Mouse (Mus musculus) lung, embryonic 15.5 days (tissue): ENCODE measurements around the gene Babam2. TPM values are rescaled to one million over a fixed set of nuclear protein-coding genes. Genes with fewer than 3 reads are reported as not detected.

Experiments used
- ATAC-seq: fragments of 200-750 bp; cut with Nextera tagmentation; 2 replicates; pipeline ENCODE4 v1.8.0; 2017; ENCODE audit warnings: moderate number of reproducible peaks, borderline replicate concordance; ENCODE audit not compliant: low FRiP score, low TSS enrichment; ENCODE audit errors: extremely low read depth
- H3K27ac ChIP-seq: fragments of 300-500 bp; sonication (generic); 2 replicates; pipeline ENCODE4 v1.5.1; 2015; ENCODE audit warnings: moderate library complexity, mild to moderate bottlenecking, inconsistent platforms
- H3K27me3 ChIP-seq: fragments of 300-500 bp; sonication (generic); 2 replicates; pipeline ENCODE4 v1.6.1; 2015; ENCODE audit warnings: inconsistent platforms
- H3K36me3 ChIP-seq: fragments of 300-500 bp; sonication (generic); 2 replicates; pipeline ENCODE4 v1.6.1; 2015; ENCODE audit warnings: inconsistent platforms
- H3K4me1 ChIP-seq: fragments of 300-500 bp; sonication (generic); 2 replicates; pipeline ENCODE4 v1.6.1; 2015; ENCODE audit warnings: inconsistent platforms
- H3K4me2 ChIP-seq: fragments of 300-500 bp; sonication (generic); 2 replicates; pipeline ENCODE4 v1.6.1; 2015; ENCODE audit warnings: inconsistent platforms, mild to moderate bottlenecking, moderate library complexity
- H3K4me3 ChIP-seq: fragments of 300-500 bp; sonication (generic); 2 replicates; pipeline ENCODE4 v1.5.1; 2015; ENCODE audit warnings: mild to moderate bottlenecking, inconsistent platforms
- H3K9ac ChIP-seq: fragments of 300-500 bp; sonication (generic); 2 replicates; pipeline ENCODE4 v1.6.1; 2015; ENCODE audit warnings: inconsistent platforms
- H3K9me3 ChIP-seq: fragments of 300-500 bp; sonication (generic); 2 replicates; pipeline ENCODE4 v1.6.1; 2016; ENCODE audit warnings: inconsistent platforms
- WGBS: fragments of 180-500 bp; shearing (Covaris S2); methylation state at CpG from one replicate; pipeline ENCODE4 v1.1.7; 2015; 5-methylcytosine and 5-hydroxymethylcytosine counted together
- polyA plus RNA-seq: library from polyadenylated mRNA; unstranded; fragments of >200 nt; fragmentation: Nextera tagmentation; extraction: Ambion mirVana; gene quantifications from 2 replicates; pipeline ENCODE4 v1.2.1, GENCODE M21; 2015

Babam2 gene
- 56.1 and 59.9 TPM in 2 replicates for polyA plus RNA-seq

DNA sequence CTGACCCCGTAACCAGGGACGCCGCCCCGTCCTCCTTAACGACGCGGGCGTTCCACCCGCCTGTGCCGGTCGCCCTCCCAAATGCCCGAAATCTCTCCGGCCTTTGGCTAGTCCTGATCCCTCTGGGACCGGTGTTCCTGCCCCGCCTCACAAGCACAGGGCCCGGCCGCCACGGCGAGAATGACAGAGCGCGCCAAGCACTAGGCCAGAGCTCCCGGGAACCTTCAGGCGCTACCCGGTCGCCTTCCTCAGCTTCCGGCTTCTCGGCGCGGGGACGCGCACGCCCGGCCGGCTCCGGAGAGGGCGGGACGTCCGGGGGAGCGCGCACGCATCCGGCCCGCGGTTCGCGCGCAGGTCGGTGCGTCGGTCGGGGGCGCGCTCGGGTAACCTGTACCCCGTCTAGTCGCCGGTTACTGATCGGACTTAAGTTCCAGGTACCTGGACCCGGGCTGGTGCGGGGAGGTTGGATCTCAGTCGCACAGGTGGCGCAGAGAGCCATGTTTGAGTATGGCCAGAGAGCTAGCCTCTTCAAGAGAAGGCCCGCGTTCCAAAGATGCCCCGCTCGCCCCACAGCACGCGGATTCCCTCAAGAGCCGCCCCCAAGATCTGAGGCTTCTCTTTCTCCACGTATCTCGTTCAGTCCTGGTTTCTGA, at the start of gene Babam2:
Gene Babam2, plus strand, starts transcription at position 41 of the 653 bp plus-strand sequence.
- Histone ChIP-seq H3K27ac (peak within 1 kb of the TSS; percentile 89), H3K9ac (peak within 1 kb of the TSS; percentile 83), H3K4me2 (peak within 1 kb of the TSS; percentile 65), H3K9me3 (no peaks in the 10 kb centered on the region), H3K27me3 (no peaks in the 10 kb centered on the region), H3K4me1 (peaks cover 11% of the 10 kb centered on the region; the same call in 1 of the 2 replicates), H3K36me3 (no peaks in the 10 kb centered on the region), H3K4me3 (peak within 1 kb of the TSS; percentile 72)
- ATAC-seq = peak; percentile 96
- under 1% methylated on average over 71 of the region's 71 CpGs for WGBS

DNA sequence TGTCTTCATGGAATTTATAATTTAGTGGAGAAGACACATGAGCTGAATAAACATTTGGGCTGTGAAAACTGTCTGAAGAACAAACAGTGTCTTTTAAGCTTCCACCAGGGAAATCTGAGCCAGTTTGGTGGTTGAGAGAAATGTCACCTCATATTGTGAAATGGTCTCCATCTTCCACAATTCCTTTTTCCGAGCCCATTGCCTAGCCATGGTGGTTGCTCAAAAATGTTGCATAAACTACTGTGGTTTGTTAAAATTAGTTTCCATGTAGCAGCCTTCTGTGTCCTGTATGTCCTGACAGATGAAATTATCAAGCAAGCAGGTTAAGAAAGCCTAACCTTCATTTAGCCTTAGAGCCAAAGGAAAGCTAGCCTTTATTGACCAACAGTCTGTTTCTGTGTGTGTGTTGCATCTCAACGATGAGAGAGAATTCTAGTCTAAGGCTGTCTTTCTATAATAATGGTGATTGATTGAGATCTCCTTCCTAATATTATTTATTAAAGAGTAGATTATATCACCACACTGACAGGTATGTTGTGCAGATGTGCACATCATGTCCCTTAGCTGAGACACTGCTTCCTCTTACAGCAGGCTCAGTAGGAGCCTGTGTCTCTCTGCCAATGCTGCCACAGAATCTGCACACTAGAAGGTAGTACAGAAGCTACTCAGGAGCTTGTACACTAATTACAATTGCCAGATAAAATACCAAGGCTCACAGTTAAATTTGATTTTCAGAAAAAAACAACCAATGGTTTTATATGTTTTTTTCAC, 46.8 kb upstream of the Babam2 start:
- Histone ChIP-seq H3K27ac (no peak overlapping the region), H3K4me3 (no peak overlapping the region), H3K4me1 (no peaks in the 10 kb centered on the region), H3K27me3 (no peaks in the 10 kb centered on the region), H3K36me3 (no peaks in the 10 kb centered on the region), H3K4me2 (no peak overlapping the region), H3K9ac (no peak overlapping the region), H3K9me3 (no peaks in the 10 kb centered on the region)
- 91% methylated on average over 2 of the region's 2 CpGs for WGBS
- no peak for ATAC-seq

DNA sequence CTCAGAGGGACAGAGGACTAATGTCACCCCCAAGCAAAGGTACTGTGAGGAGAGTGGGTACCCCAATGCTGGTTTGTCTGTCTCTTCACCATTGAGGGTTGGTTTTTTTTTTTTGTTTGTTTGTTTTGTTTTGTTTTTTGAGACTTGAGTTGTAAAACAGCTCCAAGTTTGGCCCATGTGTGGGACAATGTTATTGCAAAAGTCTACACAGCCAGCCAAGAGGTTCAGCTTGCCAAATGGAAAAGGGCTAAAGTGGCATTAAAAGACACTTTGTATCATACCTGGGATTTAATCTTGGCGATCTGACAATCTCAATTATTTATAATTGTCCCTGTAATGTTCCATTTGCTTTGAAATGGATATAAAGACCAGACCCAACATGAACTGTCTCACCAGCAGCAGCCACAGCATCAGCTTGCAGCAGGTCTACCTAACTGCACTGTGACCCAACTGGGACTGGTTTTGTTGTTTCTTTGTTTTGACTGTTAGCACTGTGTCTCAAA, 41.7 kb upstream of the Babam2 start:
- no peak overlapping the region for H3K4me2 ChIP-seq

DNA sequence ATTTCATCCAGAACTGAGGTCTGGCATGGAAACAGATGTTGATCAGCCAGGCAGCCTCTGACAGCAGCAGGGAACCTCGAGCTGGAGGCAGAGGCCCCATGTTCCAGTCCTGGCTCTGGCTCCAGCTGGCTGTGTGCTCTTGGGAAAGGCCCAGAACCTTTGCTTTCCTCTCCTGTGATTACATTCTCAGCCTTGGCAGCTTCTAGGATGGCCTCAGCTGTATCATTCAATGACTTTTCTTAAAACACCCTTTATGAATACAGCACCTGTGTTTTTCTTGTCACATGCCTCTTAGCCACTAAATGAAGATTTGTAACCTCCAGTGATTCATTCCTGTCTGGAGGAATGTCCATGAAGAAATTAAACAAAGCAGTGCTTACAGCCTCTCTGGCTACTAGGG, 31.3 kb upstream of the Babam2 start:
- H3K27me3 ChIP-seq = no peaks in the 10 kb centered on the region
- no peak overlapping the region for H3K4me3 ChIP-seq
- no peaks in the 10 kb centered on the region for H3K9me3 ChIP-seq
- no peak overlapping the region for H3K27ac ChIP-seq
- H3K4me1 ChIP-seq = no peaks in the 10 kb centered on the region
- H3K4me2 ChIP-seq = no peak overlapping the region
- WGBS = 15% methylated on average over 1 of the region's 1 CpGs
- no peaks in the 10 kb centered on the region for H3K36me3 ChIP-seq
- ATAC-seq = no peak
- H3K9ac ChIP-seq = no peak overlapping the region

More for the DNA sequence above, 41.7 kb upstream of the Babam2 start:
- Histone ChIP-seq H3K4me1 (no peaks in the 10 kb centered on the region), H3K27ac (no peak overlapping the region), H3K27me3 (no peaks in the 10 kb centered on the region), H3K4me3 (no peak overlapping the region), H3K36me3 (no peaks in the 10 kb centered on the region), H3K9me3 (no peaks in the 10 kb centered on the region), H3K9ac (no peak overlapping the region)
- 87% methylated on average over 1 of the region's 1 CpGs for WGBS
- no peak for ATAC-seq

DNA sequence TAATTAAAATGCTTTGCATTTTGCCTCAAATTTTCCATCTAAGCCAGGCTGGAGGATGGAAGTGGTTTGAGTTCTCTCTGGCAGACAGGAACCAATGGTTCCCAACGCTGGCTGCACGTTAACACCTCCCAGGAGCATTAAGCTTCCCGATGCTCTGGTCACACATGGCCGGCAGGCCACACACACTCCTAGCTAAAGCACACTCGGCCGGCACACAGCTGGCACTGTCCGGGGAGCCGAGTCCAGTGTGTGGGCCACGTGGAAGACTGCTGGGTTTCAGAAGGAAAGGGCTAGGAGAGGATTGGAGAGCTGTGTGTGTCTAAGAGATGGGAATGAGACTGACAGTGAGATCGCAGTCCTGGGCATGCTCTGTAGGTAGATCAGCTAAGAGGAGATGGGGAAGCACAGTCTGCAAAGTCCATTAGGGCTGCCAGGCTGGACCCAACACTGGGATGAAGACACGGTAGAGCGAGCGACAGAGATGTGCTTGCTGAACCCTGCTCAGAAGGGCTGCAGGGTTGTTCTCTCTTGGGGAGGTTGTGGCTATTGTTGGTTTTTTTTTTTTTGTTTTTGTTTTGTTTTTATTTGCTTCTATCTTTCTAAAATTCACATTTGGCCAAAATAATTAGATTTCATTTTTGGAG, 29.0 kb upstream of the Babam2 start:
- WGBS = 80% methylated on average over 13 of the region's 13 CpGs
- Histone ChIP-seq H3K27me3 (no peaks in the 10 kb centered on the region), H3K36me3 (no peaks in the 10 kb centered on the region), H3K4me3 (no peak overlapping the region), H3K9me3 (no peaks in the 10 kb centered on the region), H3K27ac (no peak overlapping the region), H3K4me1 (no peaks in the 10 kb centered on the region), H3K9ac (no peak overlapping the region), H3K4me2 (no peak overlapping the region)
- ATAC-seq = no peak

DNA sequence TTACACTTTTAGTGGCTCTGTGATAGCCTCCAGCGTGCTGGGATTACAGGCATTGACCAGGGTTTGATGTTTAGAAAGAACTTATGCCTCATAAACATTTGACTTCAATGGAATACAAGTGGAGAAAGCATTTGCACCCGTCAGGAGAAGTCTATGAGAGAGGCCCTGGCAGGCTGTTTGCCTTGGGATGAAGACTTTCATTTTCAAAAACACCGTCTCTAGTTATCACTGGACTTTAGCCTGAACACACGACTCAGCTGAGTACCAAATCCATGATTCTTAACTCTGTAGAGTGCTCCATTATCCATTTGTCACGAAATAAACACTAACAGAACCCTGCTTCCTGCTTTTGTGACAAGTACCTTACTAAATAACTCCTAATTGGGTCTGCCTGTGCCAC, 27.5 kb upstream of the Babam2 start:
- no peak overlapping the region for H3K9ac ChIP-seq

DNA sequence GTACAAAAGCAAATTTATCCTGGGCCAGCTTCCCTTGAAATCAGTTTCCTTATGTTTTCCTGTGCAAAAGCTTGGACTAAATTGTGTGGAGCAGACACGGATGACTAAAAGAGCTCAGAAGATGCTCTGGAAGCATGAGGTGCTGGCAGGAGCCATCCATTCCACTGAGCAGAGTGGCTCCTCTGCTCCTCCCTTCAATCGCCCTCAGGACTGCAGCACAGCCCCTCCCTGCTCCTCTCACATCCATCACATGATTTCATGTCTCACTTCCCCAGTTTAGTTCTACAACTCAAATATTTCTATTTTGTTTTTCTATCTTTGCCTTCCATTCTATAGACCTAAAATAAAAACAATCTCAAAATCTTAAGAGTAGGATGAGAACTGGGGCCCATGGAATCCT, 26.3 kb upstream of the Babam2 start:
- Histone ChIP-seq H3K36me3 (no peaks in the 10 kb centered on the region), H3K4me2 (no peak overlapping the region), H3K27ac (no peak overlapping the region), H3K27me3 (no peaks in the 10 kb centered on the region), H3K9me3 (no peaks in the 10 kb centered on the region), H3K9ac (no peak overlapping the region), H3K4me3 (no peak overlapping the region), H3K4me1 (no peaks in the 10 kb centered on the region)
- ATAC-seq = no peak
- 42% methylated on average over 2 of the region's 2 CpGs for WGBS

More for the DNA sequence above, 27.5 kb upstream of the Babam2 start:
- no peaks in the 10 kb centered on the region for H3K27me3 ChIP-seq
- no peaks in the 10 kb centered on the region for H3K36me3 ChIP-seq
- ATAC-seq = no peak
- H3K4me3 ChIP-seq = no peak overlapping the region
- H3K4me1 ChIP-seq = no peaks in the 10 kb centered on the region
- WGBS = 57% methylated on average over 5 of the region's 5 CpGs
- no peak overlapping the region for H3K27ac ChIP-seq
- H3K4me2 ChIP-seq = no peak overlapping the region
- H3K9me3 ChIP-seq = no peaks in the 10 kb centered on the region

DNA sequence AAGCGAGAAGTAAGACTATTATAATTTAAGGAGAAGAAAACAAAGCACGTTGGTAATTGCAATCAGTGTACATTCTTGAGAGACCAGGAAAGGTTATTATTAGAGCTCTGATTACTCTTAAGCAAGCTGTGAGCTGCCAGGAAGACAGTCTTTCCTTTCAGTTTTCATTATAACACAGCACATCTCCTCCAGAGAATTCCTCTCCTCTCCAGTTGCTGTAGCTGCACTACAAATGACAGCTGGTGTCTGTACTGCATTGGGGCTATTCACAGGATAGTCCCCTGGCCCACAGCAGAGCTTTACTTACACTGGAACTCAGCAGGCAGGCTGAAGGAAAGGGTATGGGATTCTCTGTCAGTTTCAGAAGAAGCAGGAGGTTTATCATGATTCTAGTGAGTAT, 24.1 kb upstream of the Babam2 start:
- H3K4me3 ChIP-seq = no peak overlapping the region
- no peak overlapping the region for H3K27ac ChIP-seq
- no peaks in the 10 kb centered on the region for H3K36me3 ChIP-seq
- no peaks in the 10 kb centered on the region for H3K27me3 ChIP-seq
- ATAC-seq = no peak
- H3K4me2 ChIP-seq = no peak overlapping the region
- no peak overlapping the region for H3K9ac ChIP-seq
- no peaks in the 10 kb centered on the region for H3K4me1 ChIP-seq
- H3K9me3 ChIP-seq = no peaks in the 10 kb centered on the region
- WGBS = 67% methylated on average over 2 of the region's 2 CpGs

DNA sequence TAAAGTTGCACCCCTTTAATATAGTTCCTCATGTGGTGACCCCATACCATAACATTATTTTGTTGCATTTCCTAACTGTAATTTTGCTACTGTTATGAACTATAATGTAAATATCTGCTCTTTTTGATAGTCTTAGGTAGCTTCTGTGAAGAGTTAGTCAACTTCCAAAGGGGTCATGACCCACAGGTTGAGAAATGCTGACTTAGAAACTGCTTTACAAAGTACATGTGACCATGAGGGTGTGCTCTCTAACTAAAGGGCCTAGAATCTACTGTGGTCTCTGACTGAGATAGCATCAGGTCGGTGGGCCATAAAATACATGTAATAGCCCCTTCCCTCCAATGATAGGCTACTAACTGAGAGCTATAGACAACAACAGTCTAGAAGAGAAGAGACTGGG, 19.5 kb upstream of the Babam2 start:
- H3K27me3 ChIP-seq = no peaks in the 10 kb centered on the region
- ATAC-seq = no peak
- 87% methylated on average over 1 of the region's 1 CpGs for WGBS
- no peak overlapping the region for H3K27ac ChIP-seq
- H3K4me2 ChIP-seq = no peak overlapping the region
- no peak overlapping the region for H3K9ac ChIP-seq
- no peaks in the 10 kb centered on the region for H3K36me3 ChIP-seq
- H3K9me3 ChIP-seq = no peaks in the 10 kb centered on the region
- no peak overlapping the region for H3K4me3 ChIP-seq
- H3K4me1 ChIP-seq = no peaks in the 10 kb centered on the region

DNA sequence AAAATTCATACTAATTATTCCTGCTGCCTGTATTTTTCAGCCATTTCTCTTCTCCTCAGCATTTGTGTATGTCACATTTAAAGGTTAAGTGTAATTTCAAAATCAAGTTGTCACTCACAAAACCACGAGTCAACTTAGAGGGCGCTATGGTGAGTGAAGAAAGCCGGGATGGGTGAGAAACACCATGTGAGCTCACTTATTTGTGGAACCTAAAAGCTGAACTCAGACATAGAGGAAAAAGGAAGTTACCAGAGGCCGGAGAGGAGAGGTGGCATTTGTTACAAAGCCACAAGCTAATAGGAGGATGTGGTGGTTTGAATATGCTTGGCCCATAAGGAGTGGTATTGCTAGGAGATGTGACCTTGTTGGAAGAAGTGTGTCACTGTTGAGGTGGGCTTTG, 17.3 kb upstream of the Babam2 start:
- 70% methylated on average over 4 of the region's 4 CpGs for WGBS

DNA sequence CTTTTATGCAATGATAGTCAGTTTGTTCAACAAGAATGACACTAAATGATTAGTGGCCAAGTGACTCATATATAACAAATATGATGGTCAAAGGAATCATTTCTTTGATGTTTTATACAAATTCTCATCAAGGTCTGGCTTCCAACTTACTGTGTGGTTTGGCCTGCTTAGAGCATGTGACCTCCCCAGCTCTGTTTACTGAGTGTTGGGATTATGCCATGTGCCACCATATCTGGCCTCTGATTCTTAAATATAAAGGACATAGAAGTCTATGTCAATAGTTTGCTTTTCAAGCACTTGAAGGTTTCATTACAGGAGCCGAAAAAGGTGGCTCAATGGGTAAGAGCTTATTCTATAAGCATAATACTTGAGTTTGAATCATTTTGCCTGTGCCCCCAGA, 15.2 kb upstream of the Babam2 start:
- Histone ChIP-seq H3K4me2 (no peak overlapping the region), H3K36me3 (no peaks in the 10 kb centered on the region), H3K9me3 (no peaks in the 10 kb centered on the region), H3K4me3 (no peak overlapping the region), H3K9ac (no peak overlapping the region), H3K27me3 (no peaks in the 10 kb centered on the region), H3K4me1 (no peaks in the 10 kb centered on the region), H3K27ac (no peak overlapping the region)
- no peak for ATAC-seq
- WGBS = 49% methylated on average over 1 of the region's 1 CpGs

More for the DNA sequence above, 17.3 kb upstream of the Babam2 start:
- Histone ChIP-seq H3K27me3 (no peaks in the 10 kb centered on the region), H3K4me3 (no peak overlapping the region), H3K27ac (no peak overlapping the region), H3K9ac (no peak overlapping the region), H3K4me2 (no peak overlapping the region), H3K36me3 (no peaks in the 10 kb centered on the region), H3K9me3 (no peaks in the 10 kb centered on the region), H3K4me1 (no peaks in the 10 kb centered on the region)
- no peak for ATAC-seq

DNA sequence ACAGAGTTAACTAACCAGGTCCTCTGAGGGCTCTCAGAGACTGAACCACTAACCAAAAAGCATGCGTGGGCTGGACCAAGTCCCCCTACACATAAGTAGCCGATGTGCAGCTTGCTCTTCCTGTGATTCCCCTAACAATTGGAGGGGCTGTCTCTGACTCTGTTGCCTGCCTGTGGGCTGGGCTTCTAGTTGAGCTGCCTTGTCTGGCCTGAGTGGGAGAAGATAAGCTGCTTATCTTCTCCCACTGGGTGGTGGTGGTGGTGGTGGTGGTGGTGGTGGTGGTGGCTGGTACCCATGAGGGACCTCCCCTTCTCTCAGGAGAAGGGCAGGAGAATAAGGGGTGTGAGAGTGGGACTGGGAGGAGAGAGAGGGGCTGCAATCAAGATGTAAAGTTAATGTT, 11.4 kb upstream of the Babam2 start:
- no peak overlapping the region for H3K27ac ChIP-seq
- WGBS = 64% methylated on average over 2 of the region's 2 CpGs
- H3K9ac ChIP-seq = no peak overlapping the region
- H3K4me3 ChIP-seq = no peak overlapping the region
- H3K4me2 ChIP-seq = no peak overlapping the region
- no peaks in the 10 kb centered on the region for H3K9me3 ChIP-seq
- no peaks in the 10 kb centered on the region for H3K27me3 ChIP-seq
- ATAC-seq = no peak
- H3K36me3 ChIP-seq = no peaks in the 10 kb centered on the region
- H3K4me1 ChIP-seq = no peaks in the 10 kb centered on the region
